Mouse (Mus musculus) WW6 (cell line): ENCODE results near the gene Cmah.

Experiments used
- DNase-seq: peaks from one replicate; pipeline ENCODE4 v3.0.0-alpha.2; 2013; ENCODE audit warnings: low read depth, low spot score

The Cmah gene

GRCm38 (mm10) chr13:24481615-24482295 lies 154.6 kb downstream of the Cmah start:
- no peak for DNase-seq

GRCm38 (mm10) chr13:24483691-24484090 lies 156.5 kb downstream of the Cmah start:
- no peak for DNase-seq

- DNase-seq: no peak
Observed at GRCm38 (mm10) chr13:24484811-24485210, 157.6 kb downstream of the Cmah start.

DNA sequence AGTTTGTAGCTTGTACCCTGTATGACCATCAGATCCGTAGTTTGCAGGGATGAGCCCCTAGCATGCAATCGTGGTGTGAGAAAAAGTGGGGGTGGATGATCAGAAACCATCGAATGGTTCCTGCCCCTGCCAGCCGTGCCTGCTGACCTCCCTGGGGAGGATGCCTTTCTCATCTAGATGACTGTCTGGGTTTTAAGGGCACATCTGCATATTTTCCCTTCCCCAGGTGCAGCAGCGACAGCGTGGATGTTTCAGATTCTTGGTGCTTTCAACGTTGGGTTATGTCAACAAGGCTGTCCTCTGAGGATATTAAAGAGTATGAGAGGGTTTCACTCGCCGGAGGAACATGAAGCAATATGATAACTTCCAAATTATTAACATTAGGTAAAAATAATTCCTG lies 158.8 kb downstream of the Cmah start:
- no peak for DNase-seq

DNA sequence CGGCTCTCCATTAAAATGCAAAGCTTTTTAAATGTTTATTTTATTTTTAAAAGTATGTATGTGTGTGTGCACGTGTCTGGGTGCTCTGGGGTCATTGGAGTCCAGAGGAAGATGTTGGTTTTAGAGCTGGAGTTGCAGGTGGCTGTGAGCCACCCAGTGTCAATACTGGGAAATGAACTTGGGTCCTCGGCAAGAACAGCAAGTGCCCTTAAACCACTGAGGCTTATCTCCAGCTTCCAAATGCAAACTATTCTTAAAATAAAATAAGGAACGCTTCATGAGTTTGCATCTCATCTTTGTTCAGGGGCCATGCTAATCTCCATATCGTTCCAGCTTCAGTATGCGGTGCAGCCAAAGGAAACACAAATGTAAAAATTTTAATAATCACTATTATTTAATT lies 159.2 kb downstream of the Cmah start:
- DNase-seq: no peak

DNA sequence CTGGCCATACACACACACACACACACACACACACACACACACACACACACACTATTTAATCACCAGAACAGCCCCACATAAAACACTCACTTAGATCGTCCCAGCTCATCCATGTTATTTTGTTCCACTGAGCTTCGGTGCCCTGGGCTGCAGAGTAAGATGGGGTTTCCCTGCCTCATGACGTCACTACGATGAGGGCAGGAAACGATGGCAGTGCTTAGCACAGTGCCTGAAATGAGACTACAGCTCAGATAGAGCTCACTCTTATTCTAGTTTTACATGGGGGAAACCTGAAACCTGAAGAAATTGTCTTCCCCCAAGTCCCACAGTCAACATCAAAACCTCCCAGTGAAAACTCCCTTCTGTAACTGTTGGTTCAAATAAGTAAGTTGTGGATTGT lies 159.9 kb downstream of the Cmah start:
- no peak for DNase-seq

DNA sequence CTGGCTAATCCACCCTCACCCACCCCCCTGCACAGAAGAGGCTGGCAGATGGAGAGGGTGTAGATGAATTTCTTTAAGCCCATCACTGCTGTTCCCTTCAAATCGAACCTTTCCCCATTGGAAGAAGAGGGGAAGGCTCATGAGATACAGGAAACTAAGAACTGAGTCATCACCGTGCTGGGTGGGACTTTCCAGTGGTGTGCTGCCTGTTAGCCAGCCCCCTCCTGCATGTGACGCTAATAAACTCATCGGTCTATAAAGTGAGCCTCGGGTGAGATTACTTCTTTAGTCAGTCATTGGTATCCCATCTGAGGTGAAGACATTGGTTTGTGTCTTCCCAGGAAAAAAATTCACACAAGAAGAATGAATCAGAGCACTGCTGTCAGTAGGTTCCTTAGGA lies 160.3 kb downstream of the Cmah start:
- DNase-seq: no peak

- no peak for DNase-seq
Observed at GRCm38 (mm10) chr13:24488526-24489070, 161.4 kb downstream of the Cmah start.

GRCm38 (mm10) chr13:24489515-24489914 lies 162.3 kb downstream of the Cmah start:
- DNase-seq: no peak

DNA sequence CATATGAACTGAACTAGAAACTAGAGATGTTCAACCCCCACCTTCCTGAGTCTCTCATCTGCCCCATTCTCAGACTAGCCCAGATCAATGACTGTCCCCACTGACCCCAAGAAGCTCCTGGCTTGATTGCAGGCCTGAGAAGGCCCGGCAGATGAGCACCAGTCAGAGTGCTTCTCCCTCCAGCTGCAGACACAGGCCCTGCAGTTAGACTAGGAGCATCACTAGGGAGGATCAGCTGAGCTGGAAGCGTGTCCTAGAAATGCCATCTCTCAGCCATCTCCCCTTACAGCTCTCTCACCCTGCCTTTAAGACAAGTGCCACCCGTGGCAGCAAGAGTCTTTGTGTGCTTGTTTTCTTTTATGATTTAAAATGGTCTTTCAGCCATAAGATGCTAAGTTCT lies 162.8 kb downstream of the Cmah start:
- DNase-seq: no peak

DNA sequence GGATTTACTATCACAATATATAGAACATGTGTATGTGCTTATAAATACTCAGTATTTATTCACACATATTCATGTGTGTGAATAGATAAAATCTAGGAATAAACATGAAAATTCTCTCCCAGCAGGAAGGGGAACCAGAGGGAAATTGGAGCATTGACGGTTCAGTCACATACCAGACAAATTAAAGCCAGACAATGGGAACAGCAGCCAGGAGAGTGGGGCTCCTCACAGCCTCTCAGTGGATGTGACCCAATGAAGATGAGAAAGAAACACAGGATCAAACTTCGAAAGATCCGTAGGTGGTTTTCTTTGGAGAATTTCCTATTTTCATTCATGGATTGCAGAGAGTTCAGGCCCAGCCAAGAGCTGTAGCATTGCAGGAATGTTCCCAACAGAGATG lies 163.9 kb downstream of the Cmah start:
- DNase-seq: no peak

DNA sequence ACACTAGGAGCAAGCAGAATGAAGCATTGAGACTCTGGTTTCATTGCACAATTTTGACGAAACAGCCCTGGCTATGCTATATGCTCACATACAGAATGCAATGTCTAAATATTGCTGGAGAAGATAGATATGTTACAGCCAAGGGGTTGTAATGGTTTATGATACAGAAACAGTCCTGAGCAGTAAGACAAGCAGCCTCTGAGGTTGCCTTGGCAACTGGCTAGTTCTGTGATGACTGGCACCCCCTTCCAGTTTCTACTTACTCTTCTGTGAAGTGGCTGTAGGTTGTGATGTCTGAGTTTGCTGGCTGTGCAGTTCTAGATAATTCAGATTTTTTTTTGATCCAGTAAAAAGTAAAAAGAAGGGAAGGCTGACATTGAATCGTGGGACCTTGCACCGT lies 166.6 kb downstream of the Cmah start:
- no peak for DNase-seq

DNA sequence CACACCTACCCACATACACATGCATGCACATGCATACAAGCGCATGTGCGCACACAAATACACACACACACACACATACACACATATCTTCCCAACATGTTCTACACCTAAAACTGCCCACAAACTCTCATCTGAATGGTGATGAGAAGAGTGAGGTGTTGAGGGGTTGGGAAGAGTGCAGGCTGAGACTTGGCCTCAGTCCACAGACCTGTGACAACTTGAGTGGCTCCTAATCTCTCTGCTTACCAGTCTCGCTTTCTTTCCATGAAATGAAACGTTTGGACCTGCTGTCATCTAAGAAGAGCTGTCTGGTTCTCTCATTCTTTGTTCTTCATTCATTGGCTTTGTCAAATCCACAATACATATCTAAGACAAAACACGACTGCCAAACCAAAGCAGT lies 169.1 kb downstream of the Cmah start:
- no peak for DNase-seq

GRCm38 (mm10) chr13:24497001-24497400 lies 169.8 kb downstream of the Cmah start:
- no peak for DNase-seq

- no peak for DNase-seq
Observed at GRCm38 (mm10) chr13:24498342-24498741, 171.1 kb downstream of the Cmah start.

GRCm38 (mm10) chr13:24499505-24499904 lies 172.3 kb downstream of the Cmah start:
- DNase-seq: no peak

- DNase-seq: no peak
Observed at GRCm38 (mm10) chr13:24501179-24501905, 174.1 kb downstream of the Cmah start.

GRCm38 (mm10) chr13:24501919-24502318 lies 174.7 kb downstream of the Cmah start:
- no peak for DNase-seq

DNA sequence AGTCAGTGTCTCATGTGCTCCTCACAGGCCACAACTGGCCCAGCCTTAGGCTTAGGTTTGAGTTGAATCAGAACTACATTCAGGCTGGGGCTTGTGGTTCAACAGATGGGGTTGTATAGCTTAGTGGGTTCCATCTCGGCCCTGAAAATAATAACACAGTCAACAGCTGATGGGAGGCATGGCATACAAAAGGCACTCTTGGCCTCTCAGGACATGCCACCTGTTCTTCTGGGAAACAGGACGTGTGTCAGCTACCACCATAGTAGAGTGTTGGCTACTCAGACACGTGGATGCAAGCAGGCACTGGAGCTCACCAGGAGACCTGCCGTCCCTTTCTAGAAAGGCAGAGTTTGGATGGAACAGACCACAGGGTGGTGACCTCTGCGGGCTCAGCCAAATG lies 178.6 kb downstream of the Cmah start:
- no peak for DNase-seq

- no peak for DNase-seq
Observed at GRCm38 (mm10) chr13:24507156-24507555, 180.0 kb downstream of the Cmah start.

DNA sequence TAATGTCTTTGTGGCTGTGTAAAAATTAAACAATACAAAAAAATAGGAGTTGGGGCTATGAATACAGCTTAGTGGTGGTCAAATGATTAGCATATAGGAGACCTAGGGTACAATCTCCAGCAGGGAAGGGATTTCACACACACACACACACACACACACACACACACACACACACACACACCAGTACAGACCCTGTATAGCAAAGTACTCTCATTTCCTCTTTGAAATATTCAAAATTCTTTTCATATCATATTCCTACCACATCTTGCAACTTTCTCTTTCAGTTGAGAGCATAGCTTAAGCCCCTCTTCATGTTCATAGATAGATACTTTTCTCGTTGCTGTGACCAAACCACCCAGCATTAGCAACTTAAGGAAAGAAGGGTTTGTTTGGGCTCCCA lies 181.7 kb downstream of the Cmah start:
- DNase-seq: no peak

DNA sequence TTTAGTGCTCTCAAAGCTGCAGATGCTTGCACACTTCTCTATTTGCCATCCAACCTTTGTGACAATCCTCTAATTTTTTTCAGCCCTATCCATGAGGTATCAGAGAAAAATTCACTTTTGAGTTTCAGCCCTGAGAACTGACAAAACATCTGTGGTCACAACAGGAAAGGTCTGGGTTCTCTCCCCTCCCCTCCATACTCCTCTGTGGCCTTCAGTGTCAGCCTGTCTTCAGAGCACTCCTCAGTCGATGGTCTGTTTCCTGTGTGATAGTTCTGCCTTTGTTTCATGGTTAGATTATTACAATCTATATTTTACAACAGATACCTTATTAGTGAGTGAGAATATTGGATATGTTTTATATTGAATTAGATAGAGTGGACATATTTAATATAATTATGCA lies 184.2 kb downstream of the Cmah start:
- DNase-seq: no peak

DNA sequence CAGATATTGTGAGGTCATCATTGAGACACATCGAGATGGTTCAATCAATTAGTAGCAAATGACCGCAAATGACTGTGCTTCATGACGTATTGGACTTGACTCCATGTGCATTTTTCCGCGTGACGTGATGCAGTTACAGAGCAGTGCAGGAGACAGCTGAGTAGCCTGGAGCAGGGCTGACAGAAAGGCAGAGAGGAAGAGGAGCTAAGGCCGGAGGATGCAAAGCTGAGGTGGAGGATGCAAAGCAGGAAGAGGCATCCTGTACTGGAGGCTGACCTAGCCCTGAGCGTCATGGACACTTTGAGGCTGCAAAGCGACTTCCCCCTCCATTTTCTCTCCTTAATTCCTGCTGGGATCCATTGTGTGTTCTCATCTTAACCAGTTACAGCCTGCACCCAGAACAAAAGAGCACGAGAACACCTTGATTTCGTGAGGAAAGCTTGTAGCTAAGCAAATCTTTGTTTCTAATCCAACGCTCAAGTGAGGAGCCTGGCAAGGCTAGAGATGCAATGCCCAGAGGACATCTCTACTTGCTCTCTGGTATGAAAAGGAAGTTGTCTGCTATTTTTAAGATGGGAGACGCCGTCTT lies 184.8 kb downstream of the Cmah start:
- peak; percentile 11 for DNase-seq
